Mouse (Mus musculus) kidney, adult 2 months (tissue): ENCODE results near the gene Gm45208.

Source experiments
- CTCF ChIP-seq: fragments of 200-500 bp; conservative IDR thresholded peaks from 2 replicates; pipeline ENCODE4 v1.5.1; 2011; ENCODE audit warnings: low read depth, mild to moderate bottlenecking, control low read depth, low read length, moderate library complexity, mixed read lengths; ENCODE audit not compliant: insufficient read depth, insufficient read length
- POLR2A ChIP-seq: fragments of 200-500 bp; IDR thresholded peaks from one replicate; pipeline ENCODE4 v1.6.1; 2011; ENCODE audit warnings: low read depth, low read length, control low read depth

GRCm38 (mm10) chrX:7740082-7740819 lies 18.2 kb downstream of the Gm45208 start:
- no peak for TF ChIP-seq CTCF
- no peak for TF ChIP-seq POLR2A
